Mouse (Mus musculus) E14TG2a.4 (cell line): ENCODE data around the gene Diaph2.
"Not testable (repeated sequence)": the region's sequence is repeated elsewhere in the genome, so short reads cannot be mapped to it uniquely, and the experiment has no call there.

Experiments used
- H3K27me3 ChIP-seq: 2 replicates; pipeline ENCODE4 v1.6.1; 2014; ENCODE audit warnings: low read length, control low read depth; ENCODE audit not compliant: insufficient read depth
- H3K36me3 ChIP-seq: 2 replicates; pipeline ENCODE4 v1.6.1; 2014; ENCODE audit warnings: low read length, control low read depth; ENCODE audit not compliant: insufficient read depth
- H3K4me1 ChIP-seq: replicated peaks from 2 replicates; pipeline ENCODE4 v1.6.1; 2014; ENCODE audit warnings: low read depth, low read length, control low read depth
- H3K4me3 ChIP-seq: replicated peaks from 2 replicates; pipeline ENCODE4 v1.5.1; 2014; ENCODE audit warnings: mild to moderate bottlenecking, low read length
- H3K9me3 ChIP-seq: 2 replicates; pipeline ENCODE4 v1.6.1; 2014; ENCODE audit warnings: low read length, control low read depth
- CTCF ChIP-seq: conservative IDR thresholded peaks from 2 replicates; pipeline ENCODE4 v1.5.1; 2014; ENCODE audit warnings: low read length
- NANOG ChIP-seq: IDR thresholded peaks from 2 replicates; pipeline ENCODE4 v1.6.1; 2014; ENCODE audit warnings: borderline replicate concordance, low read length, mixed read lengths
- POU5F1 ChIP-seq: IDR thresholded peaks from 2 replicates; pipeline ENCODE4 v1.6.1; 2014; ENCODE audit warnings: low read length, borderline replicate concordance

Diaph2 gene

GRCm38 (mm10) chrX:130279144-130279543, 529.6 kb downstream of the Diaph2 start:
- Histone ChIP-seq H3K4me1 (no peaks in the 10 kb centered on the region), H3K4me3 (no peak overlapping the region), H3K27me3 (no peaks in the 10 kb centered on the region), H3K9me3 (no peaks in the 10 kb centered on the region), H3K36me3 (no peaks in the 10 kb centered on the region)
- TF ChIP-seq POU5F1 (no peak), CTCF (no peak), NANOG (no peak)

- Histone ChIP-seq H3K9me3 (no peaks in the 10 kb centered on the region), H3K27me3 (no peaks in the 10 kb centered on the region), H3K36me3 (no peaks in the 10 kb centered on the region), H3K4me1 (no peaks in the 10 kb centered on the region), H3K4me3 (no peak overlapping the region)
- TF ChIP-seq NANOG = no peak
- TF ChIP-seq POU5F1 = no peak
- no peak for TF ChIP-seq CTCF
Measured at GRCm38 (mm10) chrX:130281484-130281883, 531.9 kb downstream of the Diaph2 start.

DNA sequence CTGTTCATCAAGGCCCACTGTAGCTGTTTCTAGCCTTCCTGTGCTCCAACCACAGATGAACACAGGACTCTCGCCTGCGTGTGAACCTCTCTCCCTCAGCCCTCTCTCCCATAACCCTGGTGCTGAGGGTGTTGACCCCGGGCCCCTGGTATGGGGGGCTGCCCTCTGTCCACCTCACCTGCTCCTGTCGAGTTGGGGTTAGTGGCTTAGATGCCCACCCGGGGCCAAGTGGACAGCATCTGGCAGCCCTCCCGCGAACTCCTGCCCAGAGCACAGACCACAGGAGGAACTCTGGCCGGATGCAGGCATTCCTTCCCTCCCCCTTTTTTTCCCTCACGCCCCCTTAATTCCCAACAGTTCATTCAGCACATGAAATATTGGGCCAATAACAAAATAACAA, 537.5 kb downstream of the Diaph2 start:
- H3K36me3 ChIP-seq = no peaks in the 10 kb centered on the region
- H3K27me3 ChIP-seq = no peaks in the 10 kb centered on the region
- TF ChIP-seq POU5F1 (no peak), NANOG (no peak), CTCF (no peak)
- no peaks in the 10 kb centered on the region for H3K4me1 ChIP-seq
- H3K9me3 ChIP-seq = no peaks in the 10 kb centered on the region
- no peak overlapping the region for H3K4me3 ChIP-seq

DNA sequence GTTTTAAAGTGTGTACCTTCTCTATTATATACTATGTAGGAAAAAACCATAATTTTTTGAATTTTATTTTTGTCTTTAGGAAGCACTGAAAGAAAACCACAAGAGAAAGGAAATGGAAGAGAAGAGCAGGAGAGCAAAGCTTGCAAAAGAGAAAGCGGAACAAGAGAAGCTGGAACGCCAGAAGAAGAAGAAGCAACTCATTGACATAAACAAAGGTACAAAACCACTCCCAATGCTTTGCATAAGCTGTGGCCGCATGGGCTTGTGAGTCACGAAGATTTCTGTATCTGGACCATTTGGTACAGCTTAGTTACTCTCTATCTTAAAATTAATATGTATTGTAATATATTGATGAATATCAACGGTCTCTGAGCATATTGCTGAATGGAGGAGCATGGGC, 540.2 kb downstream of the Diaph2 start:
- Histone ChIP-seq H3K9me3 (no peaks in the 10 kb centered on the region), H3K27me3 (no peaks in the 10 kb centered on the region), H3K36me3 (no peaks in the 10 kb centered on the region), H3K4me1 (no peaks in the 10 kb centered on the region), H3K4me3 (no peak overlapping the region)
- TF ChIP-seq CTCF = no peak
- TF ChIP-seq NANOG = no peak
- TF ChIP-seq POU5F1 = no peak

GRCm38 (mm10) chrX:130350808-130351435, 601.4 kb downstream of the Diaph2 start:
- H3K4me1 ChIP-seq = no peaks in the 10 kb centered on the region
- H3K36me3 ChIP-seq = no peaks in the 10 kb centered on the region
- no peaks in the 10 kb centered on the region for H3K9me3 ChIP-seq
- H3K27me3 ChIP-seq = no peaks in the 10 kb centered on the region
- no peak overlapping the region for H3K4me3 ChIP-seq
- TF ChIP-seq CTCF = no peak
- no peak for TF ChIP-seq NANOG
- TF ChIP-seq POU5F1 = no peak

GRCm38 (mm10) chrX:130351480-130351879, 601.9 kb downstream of the Diaph2 start:
- H3K4me3 ChIP-seq = no peak overlapping the region
- no peaks in the 10 kb centered on the region for H3K27me3 ChIP-seq
- H3K4me1 ChIP-seq = no peaks in the 10 kb centered on the region
- no peaks in the 10 kb centered on the region for H3K36me3 ChIP-seq
- no peaks in the 10 kb centered on the region for H3K9me3 ChIP-seq
- TF ChIP-seq POU5F1 (no peak), CTCF (no peak)

DNA sequence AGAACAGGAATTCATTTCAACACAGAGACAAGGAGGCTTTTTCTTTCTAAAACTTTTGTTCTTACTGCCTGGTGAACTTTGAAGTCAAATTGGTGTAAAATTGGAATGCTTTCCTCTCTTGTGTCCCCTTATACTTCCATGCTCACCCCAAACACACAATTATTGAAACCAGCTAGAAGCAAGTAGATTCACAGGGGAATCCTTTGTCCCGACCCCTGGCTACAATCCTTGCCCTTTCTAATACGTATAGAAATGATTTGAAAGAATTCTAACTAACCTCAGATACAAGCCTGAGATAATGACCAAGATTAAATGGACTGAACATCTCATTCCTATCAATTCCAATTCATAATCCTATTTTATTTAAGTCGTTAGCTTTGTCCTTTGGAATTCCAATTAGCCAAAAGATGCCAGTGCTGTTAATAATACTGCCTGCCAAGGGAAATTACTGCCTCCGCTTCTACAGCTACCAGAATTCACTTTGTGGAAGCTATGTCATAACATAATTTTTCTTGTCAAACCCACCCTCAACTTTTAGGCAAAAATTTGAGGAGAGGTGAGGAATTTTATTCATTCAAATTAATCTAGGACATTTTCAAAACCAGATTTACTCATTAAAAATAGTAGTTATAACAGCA, 644.1 kb downstream of the Diaph2 start:
- H3K36me3 ChIP-seq = no peaks in the 10 kb centered on the region
- no peaks in the 10 kb centered on the region for H3K27me3 ChIP-seq
- H3K9me3 ChIP-seq = no peaks in the 10 kb centered on the region
- H3K4me1 ChIP-seq = no peaks in the 10 kb centered on the region
- H3K4me3 ChIP-seq = no peak overlapping the region
- no peak for TF ChIP-seq NANOG
- no peak for TF ChIP-seq CTCF
- no peak for TF ChIP-seq POU5F1

GRCm38 (mm10) chrX:130403214-130403613, 653.7 kb downstream of the Diaph2 start:
- Histone ChIP-seq H3K27me3 (no peaks in the 10 kb centered on the region), H3K4me3 (no peak overlapping the region), H3K9me3 (no peaks in the 10 kb centered on the region), H3K4me1 (no peaks in the 10 kb centered on the region), H3K36me3 (no peaks in the 10 kb centered on the region)
- no peak for TF ChIP-seq NANOG
- TF ChIP-seq CTCF = no peak
- no peak for TF ChIP-seq POU5F1

DNA sequence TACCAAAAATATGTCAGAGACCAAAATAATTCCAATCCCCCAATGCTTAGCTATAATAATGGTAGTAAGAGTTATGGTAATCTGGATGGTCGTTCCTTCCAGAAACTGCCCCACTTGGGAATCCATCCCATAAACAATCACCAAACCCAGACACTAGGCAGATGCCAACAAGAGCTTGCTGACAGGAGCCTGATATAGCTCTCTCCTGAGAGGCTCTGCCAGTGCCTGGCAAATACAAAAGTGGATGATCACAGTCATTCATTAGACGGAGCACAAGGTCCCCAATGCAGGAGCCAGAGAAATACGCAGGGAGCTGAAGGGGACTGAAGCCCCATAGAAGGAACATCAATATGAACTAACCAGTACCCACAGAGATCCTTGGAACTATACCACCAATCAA, 657.9 kb downstream of the Diaph2 start:
- H3K4me1 ChIP-seq, H3K36me3 ChIP-seq: not testable (repeated sequence)

More for the DNA sequence above, 657.9 kb downstream of the Diaph2 start:
- not testable (repeated sequence) for H3K27me3 ChIP-seq, H3K4me3 ChIP-seq, H3K9me3 ChIP-seq
